Mouse (Mus musculus): Measurements from ENCODE around the gene Zfp626. TPM values are rescaled to one million over a fixed set of nuclear protein-coding genes. Genes with fewer than 3 reads are reported as not detected.
"Not testable (repeated sequence)": the region's sequence is repeated elsewhere in the genome, so short reads cannot be mapped to it uniquely, and the experiment has no call there.

Gene Zfp626
- polyA plus RNA-seq, 1 experiment: 1.4 TPM

GRCm38 (mm10) chr7:27860396-27861235, 53.6 kb downstream of the Zfp626 start:
- DNase-seq (ENCODE audit: low read depth): peak; percentile 51

GRCm38 (mm10) chr7:27862578-27862977, 55.6 kb downstream of the Zfp626 start:
- not testable (repeated sequence) for DNase-seq (ENCODE audit: low read depth)

Other genes starting within 250 kb of the Zfp626 start
- 143 and 174 TPM in 2 replicates for gene Akt2, start 215.6 kb upstream of the Zfp626 start, polyA plus RNA-seq (2012; rRNA removed)
- not detected in 2 replicates for gene Ttc9b, start 153.3 kb upstream of the Zfp626 start, polyA plus RNA-seq (2012; rRNA removed)
- 20.1 and 22.1 TPM in 2 replicates for gene Map3k10, start 132.6 kb upstream of the Zfp626 start, polyA plus RNA-seq (2012; rRNA removed)
- gene Zfp607b, start 117.9 kb upstream of the Zfp626 start, polyA plus RNA-seq (2012; rRNA removed): 0.51 and 0.85 TPM in 2 replicates
- gene Zfp60, start 75.8 kb upstream of the Zfp626 start, polyA plus RNA-seq (2012; rRNA removed): 3.3 and 3.4 TPM in 2 replicates
- 1.3 and 1.4 TPM in 2 replicates for gene Zfp59, start 31.4 kb downstream of the Zfp626 start, polyA plus RNA-seq (2012; rRNA removed)
- 0.86 and 1.3 TPM in 2 replicates for gene Zfp607a, start 50.3 kb downstream of the Zfp626 start, polyA plus RNA-seq (2012; rRNA removed)
- gene Zfp974, start 122.3 kb downstream of the Zfp626 start, polyA plus RNA-seq (2012; rRNA removed): 3.9 and 4.2 TPM in 2 replicates
- 2.3 and 2.5 TPM in 2 replicates for gene Zfp780b, start 172.0 kb downstream of the Zfp626 start, polyA plus RNA-seq (2012; rRNA removed)
- gene Zfp850, start 206.9 kb downstream of the Zfp626 start, polyA plus RNA-seq (2012; rRNA removed): 0.19 and 0.34 TPM in 2 replicates
- 128 and 143 TPM in 2 replicates for gene Psmc4, start 242.9 kb downstream of the Zfp626 start, polyA plus RNA-seq (2012; rRNA removed)

Measured in gonadal fat pad, adult 2 months (tissue).